Mouse (Mus musculus): ENCODE data around the gene Iqcd. TPM values are rescaled to one million over a fixed set of nuclear protein-coding genes. Genes with fewer than 3 reads are reported as not detected.

The Iqcd gene
- total RNA-seq, 4 experiments from 2014 or later, result 1.2 to 1.6 (median 1.5) TPM

Other genes with a start within 250 kb of the Iqcd start
- under 1 TPM in 2 of 4 experiments, not detected in 2; 0.10 to 0.11 TPM for gene Lhx5, start 157.3 kb upstream of the Iqcd start, total RNA-seq (2022)
- 10 to 100 TPM in 3 of 4 experiments, 1 to 10 TPM in 1; 7.5 to 11.6 (median 10.6) TPM for gene Sdsl, start 116.2 kb upstream of the Iqcd start, total RNA-seq (2022)
- under 1 TPM in 2 of 4 experiments, not detected in 2; 0.82 to 0.91 TPM for gene Sds, start 112.5 kb upstream of the Iqcd start, total RNA-seq (2022)
- gene Plbd2, start 85.4 kb upstream of the Iqcd start, total RNA-seq (2022), result 10 to 100 TPM; 57.9 to 76.5 (median 66.5) TPM
- gene Slc8b1, start 77.8 kb upstream of the Iqcd start, total RNA-seq (2022), result 10 to 100 TPM in 1 of 4 experiments, 1 to 10 TPM in 3; 9.6 to 10.8 (median 9.8) TPM
- 10 to 100 TPM; 38.2 to 43.8 (median 41.1) TPM for gene Tpcn1, start 343 bp upstream of the Iqcd start, total RNA-seq (2022)
- 10 to 100 TPM; 22.1 to 27.3 (median 24.7) TPM for gene Rita1, start 23.6 kb downstream of the Iqcd start, total RNA-seq (2022)
- 10 to 100 TPM; 32.8 to 37.1 (median 35.7) TPM for gene Ddx54, start 23.7 kb downstream of the Iqcd start, total RNA-seq (2022)
- under 1 TPM in 2 of 4 experiments, not detected in 2; 0.50 to 0.56 TPM for gene Cfap73, start 45.2 kb downstream of the Iqcd start, total RNA-seq (2022)
- gene Rasal1, start 59.8 kb downstream of the Iqcd start, total RNA-seq (2022), result 100 to 1,000 TPM in 2 of 4 experiments, 10 to 100 TPM in 2; 84.4 to 112 (median 96.9) TPM
- 10 to 100 TPM; 62.9 to 71.1 (median 66.9) TPM for gene Dtx1, start 122.9 kb downstream of the Iqcd start, total RNA-seq (2022)
- under 1 TPM; 0.12 to 0.65 (median 0.40) TPM for gene Oas2, start 160.8 kb downstream of the Iqcd start, total RNA-seq (2022)
- under 1 TPM in 2 of 4 experiments, not detected in 2; 0.09 to 0.30 TPM for gene Oas3, start 188.6 kb downstream of the Iqcd start, total RNA-seq (2022)
- gene Oas1e, start 206.5 kb downstream of the Iqcd start, total RNA-seq (2022), result not detected
- 1 to 10 TPM in 1 of 4 experiments, under 1 TPM in 3; 0.12 to 1.2 (median 0.65) TPM for gene Oas1c, start 223.5 kb downstream of the Iqcd start, total RNA-seq (2022)